Mouse (Mus musculus) limb, embryonic 10.5 days (tissue): ENCODE data around the gene Nckap1l. TPM values are rescaled to one million over a fixed set of nuclear protein-coding genes. Genes with fewer than 3 reads are reported as not detected.

Source experiments
- DNase-seq: peaks from one replicate; pipeline ENCODE4 v3.0.0-alpha.2; 2017; ENCODE audit warnings: low spot score
- H3K27ac ChIP-seq: fragments of 300-500 bp; sonication (generic); 2 replicates; pipeline ENCODE4 v1.5.1; 2016; ENCODE audit warnings: mild to moderate bottlenecking
- H3K27me3 ChIP-seq: fragments of 300-500 bp; sonication (generic); 2 replicates; pipeline ENCODE4 v1.6.1; 2016; ENCODE audit warnings: low read depth, mild to moderate bottlenecking; ENCODE audit not compliant: poor library complexity, severe bottlenecking
- H3K36me3 ChIP-seq: fragments of 300-500 bp; sonication (generic); 2 replicates; pipeline ENCODE4 v1.6.1; 2016; ENCODE audit warnings: mild to moderate bottlenecking, moderate library complexity
- H3K4me1 ChIP-seq: fragments of 300-500 bp; sonication (generic); 2 replicates; pipeline ENCODE4 v1.6.1; 2016
- H3K4me3 ChIP-seq: fragments of 300-500 bp; sonication (generic); 2 replicates; pipeline ENCODE4 v1.5.1; 2016; ENCODE audit warnings: mild to moderate bottlenecking, moderate library complexity
- H3K9me3 ChIP-seq: fragments of 300-500 bp; sonication (generic); replicated peaks from 2 replicates; pipeline ENCODE4 v1.6.1; 2016; ENCODE audit warnings: mild to moderate bottlenecking
- WGBS: fragments of 180-500 bp; shearing (Covaris S2); methylation state at CpG from one replicate; pipeline ENCODE4 v1.1.7; 2016; 5-methylcytosine and 5-hydroxymethylcytosine counted together
- polyA plus RNA-seq: library from polyadenylated mRNA; unstranded; fragments of >200 nt; fragmentation: Nextera tagmentation; extraction: Ambion mirVana; gene quantifications from 2 replicates; pipeline ENCODE4 v1.2.1, GENCODE M21; 2016

The Nckap1l gene
- polyA plus RNA-seq, 1 experiment from 2014 or later = 1.4 TPM

- no peaks in the 10 kb centered on the region for H3K9me3 ChIP-seq
- DNase-seq = peak; percentile 40
- no peak overlapping the region for H3K27ac ChIP-seq
- peaks cover 18% of the 10 kb centered on the region for H3K4me1 ChIP-seq
- 43% methylated on average over 12 of the region's 12 CpGs for WGBS
- H3K36me3 ChIP-seq = no peaks in the 10 kb centered on the region
- peaks cover 82% of the 10 kb centered on the region for H3K27me3 ChIP-seq
- H3K4me3 ChIP-seq = peak overlapping the region; percentile 74
Measured at GRCm38 (mm10) chr15:103503660-103504059, 50.1 kb downstream of the Nckap1l start.

DNA sequence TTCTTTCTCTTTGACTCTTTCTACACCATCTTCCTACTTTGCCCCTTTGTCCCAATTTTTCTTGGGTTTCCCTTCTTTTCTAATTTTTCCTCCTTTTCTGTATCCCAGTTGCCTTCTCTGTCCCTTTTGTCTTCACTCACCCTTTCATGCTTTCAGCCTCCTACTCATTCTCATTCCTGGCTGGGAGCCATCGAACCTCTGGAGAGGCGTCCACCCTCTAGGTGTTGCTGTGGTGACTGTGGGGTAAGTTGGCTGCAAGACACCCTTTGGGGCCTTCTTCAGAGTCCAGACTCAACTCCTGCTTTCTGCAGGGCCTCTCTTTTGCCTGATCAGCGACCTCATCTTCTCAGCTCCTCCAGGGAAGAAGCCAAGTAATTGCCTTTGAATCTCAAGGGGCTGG is 55.7 kb downstream of the Nckap1l start:
- no peaks in the 10 kb centered on the region for H3K9me3 ChIP-seq
- H3K4me3 ChIP-seq = no peak overlapping the region
- no peaks in the 10 kb centered on the region for H3K36me3 ChIP-seq
- H3K27ac ChIP-seq = no peak overlapping the region
- 76% methylated on average over 3 of the region's 3 CpGs for WGBS
- peaks cover 11% of the 10 kb centered on the region for H3K4me1 ChIP-seq
- peaks cover 52% of the 10 kb centered on the region for H3K27me3 ChIP-seq
- no peak for DNase-seq

DNA sequence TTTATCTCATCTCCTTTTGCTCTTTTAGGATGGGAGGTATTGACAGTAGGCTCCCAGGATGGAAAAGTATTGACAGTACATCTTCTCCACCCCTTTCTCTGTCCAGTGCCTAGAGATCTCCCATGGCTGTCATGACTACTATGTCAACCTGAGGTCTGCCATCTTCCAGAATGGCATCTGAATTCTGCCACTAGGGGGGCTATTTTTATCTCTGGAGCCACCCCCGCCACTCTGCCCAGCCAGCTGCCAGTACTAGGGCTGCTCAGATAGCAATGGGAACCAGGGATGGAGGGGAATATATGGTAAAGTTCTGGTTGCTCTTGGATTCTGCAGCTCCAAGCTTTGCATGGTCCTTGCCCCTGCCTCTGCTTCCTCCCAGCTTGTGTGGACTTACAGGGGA is 58.1 kb downstream of the Nckap1l start:
- Histone ChIP-seq H3K9me3 (no peaks in the 10 kb centered on the region), H3K27ac (no peak overlapping the region), H3K4me3 (no peak overlapping the region), H3K4me1 (peaks cover 18% of the 10 kb centered on the region), H3K36me3 (no peaks in the 10 kb centered on the region), H3K27me3 (peaks cover 29% of the 10 kb centered on the region; the same call in 1 of the 2 replicates)
- no peak for DNase-seq
- WGBS = 71% methylated on average over 1 of the region's 1 CpGs

DNA sequence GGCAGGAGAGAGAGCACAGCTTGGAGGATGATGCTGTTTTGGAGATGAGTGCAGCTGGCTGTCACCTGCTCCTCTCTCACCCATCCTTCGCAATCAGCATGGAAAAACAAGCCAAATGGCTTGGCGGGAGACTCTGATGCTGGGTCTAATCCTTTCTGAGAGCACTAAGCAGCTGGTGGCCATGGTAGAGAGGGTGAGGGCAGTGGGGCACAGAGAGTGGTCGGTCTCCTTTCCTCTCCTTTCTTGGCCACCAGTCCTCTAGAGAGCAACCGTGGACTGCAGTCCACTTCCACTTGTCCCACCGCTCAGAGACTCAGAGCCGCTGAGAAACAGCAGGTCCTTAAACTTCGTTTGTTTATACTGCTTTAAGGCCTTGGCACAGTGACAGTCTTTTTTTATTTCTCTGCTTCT is 60.0 kb downstream of the Nckap1l start:
- no peaks in the 10 kb centered on the region for H3K9me3 ChIP-seq
- peaks cover 13% of the 10 kb centered on the region; the same call in 1 of the 2 replicates for H3K27me3 ChIP-seq

GRCm38 (mm10) chr15:103514119-103514518 is 60.5 kb downstream of the Nckap1l start:
- Histone ChIP-seq H3K9me3 (no peaks in the 10 kb centered on the region), H3K27ac (peak overlapping the region; percentile 63), H3K27me3 (peaks cover 13% of the 10 kb centered on the region; the same call in 1 of the 2 replicates), H3K4me1 (peaks cover 25% of the 10 kb centered on the region), H3K4me3 (peak overlapping the region; percentile 53), H3K36me3 (no peaks in the 10 kb centered on the region)
- WGBS = 3% methylated on average over 10 of the region's 10 CpGs
- peak; percentile 75 for DNase-seq

More for the DNA sequence above, 60.0 kb downstream of the Nckap1l start:
- H3K4me3 ChIP-seq = peak overlapping the region; percentile 53
- WGBS = 6% methylated on average over 7 of the region's 7 CpGs
- H3K36me3 ChIP-seq = no peaks in the 10 kb centered on the region
- DNase-seq = no peak
- H3K27ac ChIP-seq = peak overlapping the region; percentile 6; the same call in 1 of the 2 replicates
- peaks cover 20% of the 10 kb centered on the region for H3K4me1 ChIP-seq

- Histone ChIP-seq H3K27me3 (peaks cover 13% of the 10 kb centered on the region; the same call in 1 of the 2 replicates), H3K27ac (peak overlapping the region; percentile 14; the same call in 1 of the 2 replicates), H3K9me3 (no peaks in the 10 kb centered on the region), H3K4me1 (peaks cover 29% of the 10 kb centered on the region), H3K4me3 (0 out of 2 replicates have a peak overlapping the region, but pooled peaks have one; percentile 53), H3K36me3 (no peaks in the 10 kb centered on the region)
- 43% methylated on average over 3 of the region's 3 CpGs for WGBS
- no peak for DNase-seq
Measured at GRCm38 (mm10) chr15:103514914-103515313, 61.3 kb downstream of the Nckap1l start.

- no peaks in the 10 kb centered on the region for H3K9me3 ChIP-seq
- no peaks in the 10 kb centered on the region for H3K27me3 ChIP-seq
- no peaks in the 10 kb centered on the region for H3K36me3 ChIP-seq
- H3K27ac ChIP-seq = no peak overlapping the region
- no peak for DNase-seq
- H3K4me3 ChIP-seq = no peak overlapping the region
- 18% methylated on average over 5 of the region's 5 CpGs for WGBS
- peaks cover 24% of the 10 kb centered on the region for H3K4me1 ChIP-seq
Measured at GRCm38 (mm10) chr15:103518600-103519385, 65.2 kb downstream of the Nckap1l start.

GRCm38 (mm10) chr15:103519386-103520378 is 66.1 kb downstream of the Nckap1l start:
- Histone ChIP-seq H3K27ac (no peak overlapping the region), H3K27me3 (no peaks in the 10 kb centered on the region), H3K4me1 (peaks cover 17% of the 10 kb centered on the region; the same call in 1 of the 2 replicates), H3K9me3 (no peaks in the 10 kb centered on the region), H3K36me3 (no peaks in the 10 kb centered on the region), H3K4me3 (no peak overlapping the region)
- no peak for DNase-seq
- 32% methylated on average over 4 of the region's 4 CpGs for WGBS

GRCm38 (mm10) chr15:103522458-103523099 is 69.0 kb downstream of the Nckap1l start:
- Histone ChIP-seq H3K9me3 (no peaks in the 10 kb centered on the region), H3K27me3 (no peaks in the 10 kb centered on the region), H3K27ac (no peak overlapping the region), H3K36me3 (no peaks in the 10 kb centered on the region), H3K4me3 (no peak overlapping the region), H3K4me1 (peaks cover 12% of the 10 kb centered on the region; the same call in 1 of the 2 replicates)
- DNase-seq = no peak
- WGBS = 70% methylated on average over 3 of the region's 3 CpGs

DNA sequence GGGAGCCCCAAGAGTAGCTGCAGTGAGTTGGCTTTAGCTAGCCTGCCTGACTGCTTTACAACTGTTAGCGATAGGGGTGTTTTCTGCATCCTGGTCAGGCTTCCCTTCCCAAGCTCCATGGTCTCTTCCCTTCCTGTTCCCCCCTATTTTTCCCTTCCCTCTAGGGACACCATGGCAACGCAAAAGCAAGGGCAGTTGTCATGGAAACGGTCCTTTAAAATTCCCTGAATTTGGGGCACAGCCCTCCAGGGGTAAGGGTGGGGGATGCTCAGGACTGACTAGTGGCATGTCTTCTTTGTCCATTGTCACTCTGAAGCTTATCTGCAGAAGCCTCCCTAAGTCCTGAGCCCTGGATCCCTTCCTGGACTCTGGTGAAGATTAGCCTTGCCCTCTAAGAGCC is 69.6 kb downstream of the Nckap1l start:
- Histone ChIP-seq H3K4me1 (peaks cover 12% of the 10 kb centered on the region; the same call in 1 of the 2 replicates), H3K36me3 (no peaks in the 10 kb centered on the region), H3K4me3 (no peak overlapping the region), H3K27ac (no peak overlapping the region), H3K27me3 (no peaks in the 10 kb centered on the region), H3K9me3 (no peaks in the 10 kb centered on the region)
- WGBS = 65% methylated on average over 3 of the region's 3 CpGs
- no peak for DNase-seq

DNA sequence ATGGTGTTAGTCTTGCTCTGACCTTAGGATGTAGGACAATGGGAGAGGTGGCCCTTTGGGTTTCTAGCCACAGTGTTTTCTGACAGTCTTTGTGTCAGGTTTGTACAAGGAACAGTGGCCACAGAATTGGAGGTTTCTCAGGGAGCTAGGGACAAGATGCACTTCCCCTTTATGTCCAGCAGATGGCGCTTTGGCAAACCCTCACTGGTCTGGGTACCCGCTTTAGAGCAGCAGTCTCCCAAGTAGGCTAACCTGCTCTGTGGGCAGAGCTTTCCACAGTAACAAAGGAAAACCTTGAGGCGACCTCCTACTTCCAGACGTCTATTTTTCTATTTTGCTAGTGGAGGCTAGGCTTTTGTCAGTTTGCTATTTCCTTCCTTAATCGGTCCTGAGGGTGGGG is 76.8 kb downstream of the Nckap1l start:
- Histone ChIP-seq H3K36me3 (no peaks in the 10 kb centered on the region), H3K4me1 (peaks cover 3% of the 10 kb centered on the region; the same call in 1 of the 2 replicates), H3K9me3 (no peaks in the 10 kb centered on the region), H3K4me3 (no peak overlapping the region), H3K27me3 (peaks cover 24% of the 10 kb centered on the region), H3K27ac (no peak overlapping the region)
- 8% methylated on average over 5 of the region's 5 CpGs for WGBS
- DNase-seq = peak; percentile 70

DNA sequence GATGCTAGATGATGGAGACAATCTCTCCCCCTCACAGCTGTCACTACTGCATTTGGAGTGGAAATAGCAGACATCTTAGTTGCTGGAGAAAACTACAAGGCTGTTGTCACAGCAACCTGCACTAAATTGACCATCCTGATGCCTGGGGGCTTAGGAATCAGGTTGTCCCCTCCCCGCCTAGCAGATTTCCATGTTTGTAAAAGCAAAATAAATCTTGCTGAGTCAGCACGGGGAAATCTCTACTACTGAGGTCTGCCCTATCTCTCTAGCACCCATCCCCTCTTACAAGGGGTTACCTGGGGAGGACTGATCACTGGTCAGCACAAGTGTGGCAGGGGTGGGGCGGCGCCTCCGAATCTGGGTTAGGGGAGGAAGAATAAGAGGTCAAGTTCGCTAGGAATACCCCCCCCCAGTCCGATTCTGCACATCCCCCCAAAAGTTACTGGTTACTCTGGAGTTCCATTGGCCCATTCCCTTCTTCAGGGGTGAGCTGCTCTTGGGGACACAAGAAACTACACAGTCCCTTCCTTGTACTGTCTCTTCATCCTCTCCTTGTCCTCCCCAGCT is 80.5 kb downstream of the Nckap1l start:
- Histone ChIP-seq H3K36me3 (no peaks in the 10 kb centered on the region), H3K4me1 (peaks cover 26% of the 10 kb centered on the region), H3K9me3 (no peaks in the 10 kb centered on the region), H3K27ac (no peak overlapping the region), H3K27me3 (peaks cover 62% of the 10 kb centered on the region), H3K4me3 (no peak overlapping the region)
- DNase-seq = no peak
- 78% methylated on average over 7 of the region's 7 CpGs for WGBS
